Mouse (Mus musculus): Measurements from ENCODE around the gene Setd3. TPM values are rescaled to one million over a fixed set of nuclear protein-coding genes. Genes with fewer than 3 reads are reported as not detected.

The Setd3 gene
- polyA plus RNA-seq, 1 experiment from 2014 or later, result 49.1 TPM

DNA sequence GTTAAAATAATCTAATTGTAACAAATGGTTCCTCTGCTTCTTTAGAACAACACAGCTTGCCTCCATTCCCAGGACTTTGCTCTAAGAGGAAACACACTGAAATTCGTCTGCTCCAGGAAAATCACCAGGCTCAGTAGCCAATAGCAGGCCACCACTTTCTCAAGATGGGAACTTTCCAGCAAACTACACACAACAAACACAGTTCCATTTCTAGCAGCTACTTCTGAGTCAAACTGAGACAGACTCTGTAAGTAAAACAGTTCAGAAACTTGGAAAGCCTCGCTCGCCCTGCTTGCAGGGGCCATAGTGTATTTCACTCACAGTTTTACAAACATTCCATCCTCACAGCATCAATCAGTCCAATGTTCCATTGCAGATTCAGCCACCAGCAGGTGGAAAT is 2.7 kb downstream of the Setd3 start:
- no peak overlapping the region for H3K4me2 ChIP-seq (replicated peaks; ENCODE audit: low read depth)
- WGBS, result 56% methylated on average over 3 of the region's 3 CpGs
- H3K27ac ChIP-seq (ENCODE audit: low read depth, low read length), result no peak overlapping the region; the same call in 1 of the 2 replicates

DNA sequence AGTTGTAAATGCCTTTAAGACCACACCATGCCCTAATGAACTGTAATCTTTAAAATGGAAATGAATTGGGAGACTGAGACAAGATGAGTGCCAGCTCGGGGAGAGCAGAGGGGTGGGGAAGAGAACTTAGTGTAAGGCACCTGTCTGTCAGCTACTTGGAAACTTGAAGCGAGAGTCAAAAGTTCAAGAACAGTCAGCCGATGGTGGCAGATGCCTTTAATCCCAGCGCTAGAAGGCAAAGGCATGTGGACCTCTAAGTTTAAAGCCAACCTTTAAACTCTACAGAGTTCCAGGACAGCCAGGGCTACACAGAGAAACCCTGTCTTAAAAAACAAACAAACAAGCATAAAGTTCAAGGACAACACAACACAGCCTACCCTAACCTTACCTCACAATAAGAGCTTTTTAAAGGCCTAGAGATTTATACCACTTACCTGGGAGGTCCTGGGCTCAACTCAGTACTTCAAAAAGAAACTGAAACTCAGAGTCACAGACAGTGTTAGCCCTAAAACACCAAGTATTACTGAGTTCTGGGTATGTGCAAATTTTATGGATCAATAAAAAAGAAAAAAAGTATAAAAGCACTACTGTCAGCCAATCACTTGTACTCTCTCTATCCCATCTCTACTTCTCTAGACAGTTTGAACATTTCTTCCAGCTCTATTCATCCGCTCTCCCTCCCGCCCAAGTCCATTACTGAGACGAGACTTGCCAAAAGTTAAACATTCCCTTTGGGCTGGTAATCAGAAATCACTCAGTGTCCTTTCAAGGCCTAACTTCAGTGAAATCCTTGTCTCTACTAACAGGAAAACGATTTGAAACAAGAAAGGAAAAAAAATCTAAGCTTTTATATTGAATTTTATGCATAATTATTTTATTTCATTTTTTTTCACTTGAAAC is 4.3 kb downstream of the Setd3 start:
- H3K4me1 ChIP-seq (replicated peaks; ENCODE audit: control insufficient read depth, insufficient read depth, low read length), result 0 out of 2 replicates have a peak, but pooled peaks cover 3% of the 10 kb centered on the region
- 34% methylated on average over 8 of the region's 8 CpGs for WGBS
- H3K27me3 ChIP-seq (replicated peaks; ENCODE audit: control insufficient read depth, insufficient read depth, low read length), result no peaks in the 10 kb centered on the region
- no peak overlapping the region for H3K9ac ChIP-seq (ENCODE audit: low read depth, low read length)
- H3K36me3 ChIP-seq (ENCODE audit: control insufficient read depth, insufficient read depth), result no peaks in the 10 kb centered on the region
- no peaks in the 10 kb centered on the region for H3K9me3 ChIP-seq (ENCODE audit: control insufficient read depth)
- no peak for ATAC-seq
- peak overlapping the region; percentile 22; the same call in 1 of the 2 replicates for H3K4me3 ChIP-seq (ENCODE audit: low read depth, low read length)
- peak overlapping the region; percentile 43 for H3K4me2 ChIP-seq (replicated peaks; ENCODE audit: low read depth)
- 0 out of 2 replicates have a peak overlapping the region, but pooled peaks have one; percentile 15 for H3K27ac ChIP-seq (ENCODE audit: low read depth, low read length)
- no peak for TF ChIP-seq CTCF (IDR thresholded peaks at IDR 0.05; ENCODE audit: low read depth)

More for the DNA sequence above, 2.7 kb downstream of the Setd3 start:
- no peak overlapping the region for H3K9ac ChIP-seq (ENCODE audit: low read depth, low read length)
- H3K27me3 ChIP-seq (replicated peaks; ENCODE audit: control insufficient read depth, insufficient read depth, low read length), result no peaks in the 10 kb centered on the region
- no peak for TF ChIP-seq CTCF (IDR thresholded peaks at IDR 0.05; ENCODE audit: low read depth)
- no peaks in the 10 kb centered on the region for H3K36me3 ChIP-seq (ENCODE audit: control insufficient read depth, insufficient read depth)
- no peak for ATAC-seq
- no peak overlapping the region for H3K4me3 ChIP-seq (ENCODE audit: low read depth, low read length)
- H3K9me3 ChIP-seq (ENCODE audit: control insufficient read depth), result no peaks in the 10 kb centered on the region
- H3K4me1 ChIP-seq (replicated peaks; ENCODE audit: control insufficient read depth, insufficient read depth, low read length), result 0 out of 2 replicates have a peak, but pooled peaks cover 3% of the 10 kb centered on the region

DNA sequence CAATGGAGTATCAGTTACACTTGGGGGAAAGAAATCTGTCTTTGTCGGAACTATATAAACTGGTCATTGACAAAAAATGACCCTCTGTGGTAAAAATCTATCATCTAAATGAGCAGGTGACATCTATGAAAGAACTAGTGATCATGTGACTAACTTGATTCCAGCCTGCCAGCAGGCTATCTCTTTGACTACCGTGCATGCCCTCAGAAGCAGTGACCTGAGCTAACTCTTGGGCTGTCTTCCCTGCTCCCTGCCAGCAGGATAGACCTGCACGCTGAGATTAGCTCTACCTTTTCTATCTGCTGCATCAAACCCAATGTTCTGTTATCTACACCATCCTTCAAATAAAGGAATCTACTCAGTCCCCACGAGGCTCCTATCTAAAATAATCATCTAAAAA is 6.5 kb downstream of the Setd3 start:
- 52% methylated on average over 4 of the region's 4 CpGs for WGBS
- no peak overlapping the region for H3K9ac ChIP-seq (ENCODE audit: low read depth, low read length)
- no peaks in the 10 kb centered on the region for H3K36me3 ChIP-seq (ENCODE audit: control insufficient read depth, insufficient read depth)
- no peak for TF ChIP-seq CTCF (IDR thresholded peaks at IDR 0.05; ENCODE audit: low read depth)
- H3K27me3 ChIP-seq (replicated peaks; ENCODE audit: control insufficient read depth, insufficient read depth, low read length), result no peaks in the 10 kb centered on the region
- peaks cover 6% of the 10 kb centered on the region; the same call in 1 of the 2 replicates for H3K4me1 ChIP-seq (replicated peaks; ENCODE audit: control insufficient read depth, insufficient read depth, low read length)
- H3K27ac ChIP-seq (ENCODE audit: low read depth, low read length), result no peak overlapping the region
- no peaks in the 10 kb centered on the region for H3K9me3 ChIP-seq (ENCODE audit: control insufficient read depth)
- no peak overlapping the region for H3K4me2 ChIP-seq (replicated peaks; ENCODE audit: low read depth)
- H3K4me3 ChIP-seq (ENCODE audit: low read depth, low read length), result no peak overlapping the region
- ATAC-seq, result no peak

DNA sequence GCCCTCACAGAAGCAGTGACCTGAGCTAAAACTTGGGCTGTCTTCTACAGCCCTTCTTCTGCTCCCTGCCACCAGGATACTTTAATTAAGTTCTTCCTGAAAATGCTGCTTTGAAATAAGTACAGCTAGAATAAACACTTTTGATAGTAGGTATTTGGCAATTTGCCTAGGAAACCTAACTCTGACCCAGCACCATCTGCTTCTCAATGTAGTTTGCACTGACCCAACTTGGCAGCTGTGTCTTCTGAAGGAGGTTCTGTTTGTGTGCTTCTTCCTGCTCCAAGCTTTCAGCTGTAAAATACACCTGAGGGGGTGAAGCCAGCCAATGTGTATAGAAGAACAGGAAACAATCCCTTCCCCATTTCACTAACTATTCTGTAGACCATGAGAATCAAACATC is 7.8 kb downstream of the Setd3 start:
- TF ChIP-seq CTCF (IDR thresholded peaks at IDR 0.05; ENCODE audit: low read depth), result no peak
- Histone ChIP-seq H3K27ac (ENCODE audit: low read depth, low read length) (no peak overlapping the region), H3K4me1 (replicated peaks; ENCODE audit: control insufficient read depth, insufficient read depth, low read length) (peaks cover 6% of the 10 kb centered on the region; the same call in 1 of the 2 replicates), H3K4me2 (replicated peaks; ENCODE audit: low read depth) (no peak overlapping the region), H3K27me3 (replicated peaks; ENCODE audit: control insufficient read depth, insufficient read depth, low read length) (no peaks in the 10 kb centered on the region), H3K4me3 (ENCODE audit: low read depth, low read length) (no peak overlapping the region), H3K9me3 (ENCODE audit: control insufficient read depth) (no peaks in the 10 kb centered on the region), H3K36me3 (ENCODE audit: control insufficient read depth, insufficient read depth) (no peaks in the 10 kb centered on the region), H3K9ac (ENCODE audit: low read depth, low read length) (no peak overlapping the region)
- ATAC-seq, result no peak

DNA sequence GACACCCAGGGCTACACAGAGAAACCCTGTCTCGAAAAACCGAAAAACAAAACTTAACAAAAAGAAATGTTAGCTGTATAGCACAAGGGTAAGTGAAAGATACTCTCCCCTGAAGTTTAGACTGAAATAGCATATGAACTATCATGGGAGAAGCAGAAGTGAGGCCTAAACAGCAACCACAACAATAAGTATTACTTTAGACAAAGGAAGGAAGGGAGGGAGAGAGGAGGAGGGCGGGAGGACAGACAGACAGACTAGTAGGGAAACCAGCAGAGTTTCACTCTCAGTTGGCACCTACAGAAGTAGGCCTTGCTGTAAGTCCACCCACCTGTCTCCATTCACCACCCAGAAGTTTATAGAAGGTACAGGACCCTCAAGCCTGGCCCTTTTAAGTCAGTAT is 8.6 kb downstream of the Setd3 start:
- Histone ChIP-seq H3K9me3 (ENCODE audit: control insufficient read depth) (no peaks in the 10 kb centered on the region), H3K4me3 (ENCODE audit: low read depth, low read length) (no peak overlapping the region), H3K4me1 (replicated peaks; ENCODE audit: control insufficient read depth, insufficient read depth, low read length) (peaks cover 6% of the 10 kb centered on the region; the same call in 1 of the 2 replicates), H3K27ac (ENCODE audit: low read depth, low read length) (no peak overlapping the region), H3K27me3 (replicated peaks; ENCODE audit: control insufficient read depth, insufficient read depth, low read length) (no peaks in the 10 kb centered on the region), H3K4me2 (replicated peaks; ENCODE audit: low read depth) (no peak overlapping the region), H3K36me3 (ENCODE audit: control insufficient read depth, insufficient read depth) (no peaks in the 10 kb centered on the region), H3K9ac (ENCODE audit: low read depth, low read length) (no peak overlapping the region)
- 92% methylated on average over 3 of the region's 3 CpGs for WGBS
- no peak for ATAC-seq
- no peak for TF ChIP-seq CTCF (IDR thresholded peaks at IDR 0.05; ENCODE audit: low read depth)

DNA sequence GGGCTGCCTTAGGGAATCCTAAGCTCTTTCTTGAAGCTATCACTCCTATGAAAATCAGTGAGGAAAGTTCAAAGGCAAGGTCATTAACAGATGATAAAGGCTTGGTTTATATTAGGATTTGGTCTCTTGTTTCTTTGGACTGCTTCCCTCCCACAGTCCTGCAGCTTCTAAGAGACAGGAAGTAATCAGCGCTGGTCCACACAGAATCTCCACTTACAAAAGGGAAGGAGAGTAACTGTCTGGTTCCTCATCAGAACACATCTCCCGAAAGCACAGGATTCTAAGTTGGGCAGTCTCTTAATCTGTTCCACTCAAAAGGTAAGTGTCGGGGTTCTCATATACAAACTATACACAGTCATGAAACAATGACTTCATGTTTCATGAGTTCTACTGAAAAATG is 10.2 kb downstream of the Setd3 start:
- Histone ChIP-seq H3K4me3 (ENCODE audit: low read depth, low read length) (no peak overlapping the region), H3K9ac (ENCODE audit: low read depth, low read length) (no peak overlapping the region), H3K4me2 (replicated peaks; ENCODE audit: low read depth) (no peak overlapping the region), H3K9me3 (ENCODE audit: control insufficient read depth) (no peaks in the 10 kb centered on the region), H3K36me3 (ENCODE audit: control insufficient read depth, insufficient read depth) (peaks cover 6% of the 10 kb centered on the region), H3K27me3 (replicated peaks; ENCODE audit: control insufficient read depth, insufficient read depth, low read length) (no peaks in the 10 kb centered on the region), H3K27ac (ENCODE audit: low read depth, low read length) (no peak overlapping the region), H3K4me1 (replicated peaks; ENCODE audit: control insufficient read depth, insufficient read depth, low read length) (peaks cover 3% of the 10 kb centered on the region; the same call in 1 of the 2 replicates)
- ATAC-seq, result no peak
- TF ChIP-seq CTCF (IDR thresholded peaks at IDR 0.05; ENCODE audit: low read depth), result no peak
- 58% methylated on average over 3 of the region's 3 CpGs for WGBS

Data from intestine, postnatal 0 days (tissue).